Mouse (Mus musculus): ENCODE data around the gene Txnip. TPM values are rescaled to one million over a fixed set of nuclear protein-coding genes. Genes with fewer than 3 reads are reported as not detected.
A peak's percentile ranks its signal among the peaks of the same experiment; 100 is the strongest.
"Not testable (repeated sequence)": the region's sequence is repeated elsewhere in the genome, so short reads cannot be mapped to it uniquely, and the experiment has no call there.

Gene Txnip
- not detected in 2 replicates for polyA plus RNA-seq (2012; ENCODE audit: insufficient read depth, insufficient read length, low replicate concordance, missing spikeins)

DNA sequence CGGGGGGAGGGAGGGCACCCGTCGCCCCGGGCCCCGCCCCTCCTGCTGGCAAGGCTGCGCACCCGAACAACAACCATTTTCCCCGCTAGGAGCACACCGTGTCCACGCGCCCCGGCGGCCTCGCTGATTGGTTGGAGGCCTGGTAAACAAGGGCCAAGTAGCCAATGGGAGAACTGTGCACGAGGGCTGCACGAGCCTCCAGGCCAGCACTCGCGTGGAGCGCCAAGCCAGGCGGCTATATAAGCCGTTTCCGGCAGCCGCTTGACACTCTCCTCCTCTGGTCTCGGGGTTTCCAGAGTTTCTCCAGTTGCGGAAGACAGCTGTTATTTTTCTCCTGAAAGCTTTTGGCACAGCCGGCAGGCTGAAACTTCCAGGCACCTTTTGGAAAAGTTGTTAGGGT, at the start of gene Txnip:
TSS of gene Txnip (plus strand) at position 264 of the 400 bp plus-strand sequence.
- Histone ChIP-seq H3K27ac (ENCODE audit: insufficient read depth, low read depth, low read length) (peak within 1 kb of the TSS; percentile 46), H3K4me3 (ENCODE audit: insufficient read depth, low read depth, low read length) (peak within 1 kb of the TSS; percentile 47), H3K4me1 (ENCODE audit: control insufficient read depth, insufficient read depth, low read length) (peaks cover 3% of the 10 kb centered on the region)
- WGBS: under 1% methylated on average over 26 of the region's 26 CpGs
- peak; percentile 25; the same call in 1 of the 2 replicates for TF ChIP-seq CTCF (IDR thresholded peaks at IDR 0.05; ENCODE audit: insufficient read depth, low read depth, low read length)
- TF ChIP-seq POLR2A (IDR thresholded peaks at IDR 0.05; ENCODE audit: insufficient read depth, low read depth, low read length): peak; percentile 50; the same call in 1 of the 2 replicates

DNA sequence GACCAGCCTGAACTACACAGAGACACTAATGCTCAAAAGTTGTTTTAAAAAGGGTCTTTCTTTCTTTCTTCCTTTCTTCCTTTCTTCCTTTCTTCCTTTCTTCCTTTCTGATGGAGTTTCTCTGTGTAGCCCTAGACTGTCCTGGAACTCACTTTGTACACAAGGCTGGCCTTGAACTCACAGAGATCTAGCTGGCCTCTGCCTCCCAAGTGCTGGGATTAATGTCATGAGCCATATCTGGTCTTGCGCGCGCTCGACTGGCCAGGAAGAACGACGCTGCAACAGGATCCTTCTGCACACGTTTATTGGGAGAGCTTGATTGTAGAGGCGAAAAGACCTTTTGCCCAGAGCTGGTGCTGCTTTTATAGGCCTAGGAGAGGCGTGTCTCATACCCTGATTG, 49.8 kb upstream of the Txnip start:
- not testable (repeated sequence) for H3K4me1 ChIP-seq (ENCODE audit: control insufficient read depth, insufficient read depth, low read length); H3K27ac ChIP-seq (ENCODE audit: insufficient read depth, low read depth, low read length); H3K4me3 ChIP-seq (ENCODE audit: insufficient read depth, low read depth, low read length)
- WGBS: 90% methylated on average over 8 of the region's 9 CpGs

- 70% methylated on average over 5 of the region's 5 CpGs for WGBS
- Histone ChIP-seq H3K27ac (ENCODE audit: insufficient read depth, low read depth, low read length) (no peak overlapping the region), H3K4me3 (ENCODE audit: insufficient read depth, low read depth, low read length) (no peak overlapping the region), H3K4me1 (ENCODE audit: control insufficient read depth, insufficient read depth, low read length) (no peaks in the 10 kb centered on the region)
- TF ChIP-seq CTCF (IDR thresholded peaks at IDR 0.05; ENCODE audit: insufficient read depth, low read depth, low read length): no peak
- no peak for TF ChIP-seq POLR2A (IDR thresholded peaks at IDR 0.05; ENCODE audit: insufficient read depth, low read depth, low read length)
These were observed 37.6 kb upstream of the Txnip start for GRCm38 (mm10) chr3:96520171-96520570.

- H3K4me1 ChIP-seq (ENCODE audit: control insufficient read depth, insufficient read depth, low read length): peaks cover 5% of the 10 kb centered on the region
- 63% methylated on average over 4 of the region's 4 CpGs for WGBS
- no peak overlapping the region for H3K4me3 ChIP-seq (ENCODE audit: insufficient read depth, low read depth, low read length)
- no peak overlapping the region for H3K27ac ChIP-seq (ENCODE audit: insufficient read depth, low read depth, low read length)
- no peak for TF ChIP-seq POLR2A (IDR thresholded peaks at IDR 0.05; ENCODE audit: insufficient read depth, low read depth, low read length)
- no peak for TF ChIP-seq CTCF (IDR thresholded peaks at IDR 0.05; ENCODE audit: insufficient read depth, low read depth, low read length)
These were observed 35.6 kb upstream of the Txnip start for GRCm38 (mm10) chr3:96522149-96522548.

DNA sequence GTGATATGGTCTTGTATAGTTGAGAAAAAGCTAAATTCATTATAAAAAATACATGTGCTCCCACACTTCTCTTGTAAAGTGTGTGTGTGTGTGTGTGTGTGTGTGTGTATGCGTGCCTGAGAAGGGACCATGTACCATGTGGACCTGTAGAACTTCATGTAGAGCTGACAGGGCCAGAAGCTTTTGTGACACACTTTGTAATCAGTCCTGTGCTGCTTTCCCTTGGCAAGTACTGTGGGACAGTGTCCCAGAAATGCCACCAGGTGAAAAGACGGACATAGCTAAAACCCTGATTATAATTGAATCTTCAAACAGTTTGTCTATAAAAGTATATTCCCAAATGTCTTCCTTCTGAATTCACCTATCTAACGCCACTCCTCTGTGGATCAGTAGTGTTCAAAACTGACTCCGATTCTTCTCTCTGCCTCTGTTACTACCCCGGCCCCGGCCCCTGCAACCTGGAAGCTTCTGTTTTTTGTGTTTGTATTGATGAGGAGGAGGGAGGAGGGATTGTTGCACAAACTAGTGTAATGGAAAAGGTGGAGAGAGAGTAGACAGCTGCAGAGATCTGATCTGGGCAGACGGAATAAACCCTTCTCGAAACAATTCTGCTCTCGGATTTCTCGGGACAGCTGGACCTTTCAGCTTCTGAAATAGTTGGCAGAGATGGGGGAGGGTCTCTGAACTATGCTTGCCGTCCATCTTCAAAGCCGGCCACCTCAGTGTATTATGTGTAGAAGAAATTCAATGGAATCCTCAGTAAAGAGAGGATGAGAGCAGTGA, 33.5 kb upstream of the Txnip start:
- TF ChIP-seq CTCF (IDR thresholded peaks at IDR 0.05; ENCODE audit: insufficient read depth, low read depth, low read length): no peak
- TF ChIP-seq POLR2A (IDR thresholded peaks at IDR 0.05; ENCODE audit: insufficient read depth, low read depth, low read length): no peak
- WGBS: 76% methylated on average over 12 of the region's 12 CpGs
- Histone ChIP-seq H3K4me1 (ENCODE audit: control insufficient read depth, insufficient read depth, low read length) (peaks cover 8% of the 10 kb centered on the region), H3K27ac (ENCODE audit: insufficient read depth, low read depth, low read length) (no peak overlapping the region), H3K4me3 (ENCODE audit: insufficient read depth, low read depth, low read length) (no peak overlapping the region)

- no peak within 1 kb of the TSS for H3K27ac ChIP-seq (ENCODE audit: insufficient read depth, low read depth, low read length)
- WGBS: 82% methylated on average over 4 of the region's 4 CpGs
- H3K4me1 ChIP-seq (ENCODE audit: control insufficient read depth, insufficient read depth, low read length): peaks cover 8% of the 10 kb centered on the region
- TF ChIP-seq CTCF (IDR thresholded peaks at IDR 0.05; ENCODE audit: insufficient read depth, low read depth, low read length) (no peak), POLR2A (IDR thresholded peaks at IDR 0.05; ENCODE audit: insufficient read depth, low read depth, low read length) (no peak)
- H3K4me3 ChIP-seq (ENCODE audit: insufficient read depth, low read depth, low read length): no peak within 1 kb of the TSS
These were observed 32.8 kb upstream of the Txnip start, which contains the start of gene Hfe2 for GRCm38 (mm10) chr3:96524914-96525313. Gene Hfe2, plus strand, starts transcription at chr3:96525172.

DNA sequence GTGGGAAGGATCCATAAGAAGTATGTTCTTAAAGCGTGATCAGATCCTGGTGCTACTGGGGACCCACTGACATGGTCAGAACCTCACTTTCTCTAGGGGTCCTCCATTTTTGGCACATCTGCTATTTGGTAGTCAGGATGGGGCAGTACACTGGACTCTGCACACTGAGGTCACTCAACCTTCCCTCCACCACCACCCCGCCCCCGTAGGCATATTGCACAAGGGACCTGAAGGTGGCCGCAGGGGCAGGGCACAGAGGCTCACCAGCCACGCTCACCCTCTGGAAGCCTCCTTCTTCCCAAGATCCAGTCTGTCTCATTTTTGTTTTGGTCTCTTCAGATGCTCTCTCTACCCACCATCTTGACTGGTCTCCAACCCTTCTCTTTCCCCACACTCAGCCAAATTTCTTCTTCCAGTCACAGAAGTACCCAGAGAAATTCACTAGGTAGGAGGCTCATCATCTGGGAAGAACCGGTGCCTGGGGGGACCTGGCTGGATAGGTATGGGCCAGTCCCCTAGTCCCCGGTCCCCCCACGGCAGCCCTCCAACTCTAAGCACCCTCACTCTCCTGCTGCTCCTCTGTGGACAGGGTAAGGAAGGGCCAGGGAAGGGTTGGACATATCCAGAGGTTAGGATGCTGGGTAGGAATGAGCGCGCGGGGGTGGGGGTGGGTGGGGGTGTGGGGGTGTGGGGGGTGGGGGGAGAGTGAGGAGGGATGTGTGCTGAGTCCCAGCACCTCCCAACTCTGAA, 31.6 kb upstream of the Txnip start:
- Histone ChIP-seq H3K4me3 (ENCODE audit: insufficient read depth, low read depth, low read length) (no peak overlapping the region), H3K27ac (ENCODE audit: insufficient read depth, low read depth, low read length) (no peak overlapping the region), H3K4me1 (ENCODE audit: control insufficient read depth, insufficient read depth, low read length) (peaks cover 8% of the 10 kb centered on the region)
- 76% methylated on average over 10 of the region's 11 CpGs for WGBS
- TF ChIP-seq CTCF (IDR thresholded peaks at IDR 0.05; ENCODE audit: insufficient read depth, low read depth, low read length) (no peak), POLR2A (IDR thresholded peaks at IDR 0.05; ENCODE audit: insufficient read depth, low read depth, low read length) (no peak)

GRCm38 (mm10) chr3:96526864-96527542, 30.8 kb upstream of the Txnip start:
- TF ChIP-seq CTCF (IDR thresholded peaks at IDR 0.05; ENCODE audit: insufficient read depth, low read depth, low read length) (no peak), POLR2A (IDR thresholded peaks at IDR 0.05; ENCODE audit: insufficient read depth, low read depth, low read length) (no peak)
- no peak overlapping the region for H3K27ac ChIP-seq (ENCODE audit: insufficient read depth, low read depth, low read length)
- 5% methylated on average over 44 of the region's 44 CpGs for WGBS
- peak overlapping the region; percentile 14 for H3K4me3 ChIP-seq (ENCODE audit: insufficient read depth, low read depth, low read length)
- peaks cover 8% of the 10 kb centered on the region for H3K4me1 ChIP-seq (ENCODE audit: control insufficient read depth, insufficient read depth, low read length)
